15 mouse cellular contexts compared by ENCODE assay signal in the genomic region with DNA sequence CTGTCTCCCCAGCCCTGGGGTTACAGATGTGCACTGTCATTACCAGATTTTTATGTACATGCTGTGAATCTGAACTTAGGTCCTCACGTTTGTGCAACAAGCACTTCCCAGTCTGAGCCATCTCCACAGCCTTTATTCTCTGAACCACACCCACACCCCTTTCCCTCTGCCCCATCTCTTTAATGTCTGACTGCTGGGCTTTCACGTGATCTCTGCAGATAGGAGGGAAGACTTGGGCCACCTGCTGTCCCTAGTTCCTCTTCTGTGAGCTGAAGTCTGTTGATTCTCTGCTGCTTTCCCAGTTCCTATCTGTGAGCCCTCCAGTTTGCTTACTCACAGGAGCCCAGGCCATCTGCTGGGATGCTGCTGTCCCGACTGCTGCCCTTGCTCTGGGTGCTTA. TPM values are rescaled to one million over a fixed set of nuclear protein-coding genes. Genes with fewer than 3 reads are reported as not detected.
DNase-seq lines count a peak whose midpoint lies in the region; ATAC-seq lines count a peak whose summit lies in the region.
"Had no signal": no experiment of that assay in that cellular context is flagged by ENCODE, and none has a peak within 500 bp of the region (broad histone marks: within the 10 kb centered on the region; RNA-seq: fewer than 3 reads in every experiment).

TSS of gene Siglech (plus strand) at position 253 of the 400 bp plus-strand sequence.

- no peaks in the 10 kb centered on the region for H3K4me1 ChIP-seq in heart, embryonic 11.5 days (ENCODE audit: control insufficient read depth, insufficient read depth, low read length)
- H3K4me1 ChIP-seq: limb, embryonic 10.5 days had no signal

- H3K9ac ChIP-seq in heart, embryonic 11.5 days (ENCODE audit: low read depth, low read length): no peak within 1 kb of the TSS
- H3K9ac ChIP-seq: liver, embryonic 14.5 days had no signal

- peak; percentile 3 for DNase-seq in heart, adult 8-10 months (ENCODE audit: low spot score)
- DNase-seq in A20 (ENCODE audit: low read depth, low spot score) (peak; percentile 56), ZHBTc4 (ENCODE audit: low read depth, low spot score) (peak; percentile 65), liver (no peak)
- no peak for DNase-seq in layer of hippocampus, postnatal 14 days (ENCODE audit: low spot score in 2 of 2)
- no peak for DNase-seq in kidney, postnatal 14 days
- no peak for DNase-seq in kidney, adult 18-20 months
- DNase-seq: cerebellum, adult 9-10 months; kidney, adult 9 months; lung, postnatal 4 days had no signal

- no peak for ATAC-seq in heart, embryonic 11.5 days (replicated peaks; ENCODE audit: insufficient number of reproducible peaks, low FRiP score, low TSS enrichment)
- ATAC-seq: midbrain, embryonic 16.5 days had no signal

- H3K27me3 ChIP-seq in heart, embryonic 11.5 days (ENCODE audit: control insufficient read depth, insufficient read depth, low read length): no peaks in the 10 kb centered on the region

- no peaks in the 10 kb centered on the region for H3K36me3 ChIP-seq in heart, embryonic 11.5 days (ENCODE audit: control insufficient read depth, insufficient read depth, low read length)
- H3K36me3 ChIP-seq: limb, embryonic 10.5 days had no signal

- H3K4me3 ChIP-seq in heart, embryonic 11.5 days (ENCODE audit: low read depth, low read length): no peak within 1 kb of the TSS
- H3K4me3 ChIP-seq: heart, adult 2 months; limb, embryonic 10.5 days had no signal

- H3K9me3 ChIP-seq in heart, embryonic 11.5 days (replicated peaks; ENCODE audit: control insufficient read depth, low read length): no peaks in the 10 kb centered on the region
- H3K9me3 ChIP-seq: limb, embryonic 10.5 days had no signal

- H3K27ac ChIP-seq in heart, embryonic 11.5 days (ENCODE audit: low read depth, low read length): no peak within 1 kb of the TSS
- H3K27ac ChIP-seq: heart, adult 2 months; limb, embryonic 10.5 days; liver, embryonic 14.5 days had no signal

- no peak within 1 kb of the TSS for H3K4me2 ChIP-seq in heart, embryonic 11.5 days

- 43% methylated on average over 3 of the region's 3 CpGs for WGBS in heart, embryonic 11.5 days (ENCODE audit: insufficient replicate concordance)

RNA-seq across cellular contexts. Expression of gene Siglech, which starts in this region (rescaled TPM):
- under 1 TPM in 3 of 4 experiments, not detected in 1; 0.29 to 0.63 (median 0.46) TPM for total RNA-seq in heart, adult 8-10 months (2022)
- polyA plus RNA-seq in heart, embryonic 11.5 days (2014; fragmentation: Nextera tagmentation; extraction: Ambion mirVana): 0.11 TPM in 1 of 2 replicates, not detected in the other
- total RNA-seq in layer of hippocampus, postnatal 14 days (2021): 10 to 100 TPM; 11.2 to 11.5 TPM
- total RNA-seq: heart, adult 2 months had no signal

Comparison
In these comparisons a context has a peak if more than half of its experiments do, and no peak if none do; other contexts are left out.
1. RNA of gene Siglech (total RNA-seq): 11.2 to 11.5 TPM in layer of hippocampus, postnatal 14 days; 0.29 to 0.63 TPM in heart, adult 8-10 months; every median in the first group is over 4 times any median in the second.
2. Peak in DNase-seq in heart, adult 8-10 months; RNA of the gene not detected or under 1 TPM.
3. DNase-seq: peak in A20 (single experiment) and ZHBTc4 (single experiment); none in layer of hippocampus, postnatal 14 days (0 of 2), kidney, postnatal 14 days (single experiment), liver (single experiment) and kidney, adult 18-20 months (single experiment).